Mouse (Mus musculus) intestine, embryonic 15.5 days (tissue): ENCODE measurements around the gene Dlg2. TPM values are rescaled to one million over a fixed set of nuclear protein-coding genes. Genes with fewer than 3 reads are reported as not detected.
"Not testable (repeated sequence)": the region's sequence is repeated elsewhere in the genome, so short reads cannot be mapped to it uniquely, and the experiment has no call there.

ENCODE experiments used
- ATAC-seq: fragments of 200-750 bp; cut with Nextera tagmentation; 2 replicates; pipeline ENCODE4 v1.8.0; 2017; ENCODE audit warnings: moderate TSS enrichment, moderate library complexity
- H3K27ac ChIP-seq: fragments of 300-500 bp; sonication (generic); 2 replicates; pipeline ENCODE4 v1.5.1; 2015; ENCODE audit warnings: mild to moderate bottlenecking, inconsistent platforms
- H3K27me3 ChIP-seq: fragments of 300-500 bp; sonication (generic); replicated peaks from 2 replicates; pipeline ENCODE4 v1.6.1; 2015; ENCODE audit warnings: inconsistent platforms
- H3K36me3 ChIP-seq: fragments of 300-500 bp; sonication (generic); 2 replicates; pipeline ENCODE4 v1.6.1; 2015; ENCODE audit warnings: inconsistent platforms
- H3K4me1 ChIP-seq: fragments of 300-500 bp; sonication (generic); replicated peaks from 2 replicates; pipeline ENCODE4 v1.6.1; 2015; ENCODE audit warnings: inconsistent platforms
- H3K4me2 ChIP-seq: fragments of 300-500 bp; sonication (generic); replicated peaks from 2 replicates; pipeline ENCODE4 v1.6.1; 2015; ENCODE audit warnings: mild to moderate bottlenecking, inconsistent platforms
- H3K4me3 ChIP-seq: fragments of 300-500 bp; sonication (generic); replicated peaks from 2 replicates; pipeline ENCODE4 v1.5.1; 2015; ENCODE audit warnings: inconsistent platforms
- H3K9ac ChIP-seq: fragments of 300-500 bp; sonication (generic); 2 replicates; pipeline ENCODE4 v1.6.1; 2015; ENCODE audit warnings: inconsistent platforms
- H3K9me3 ChIP-seq: fragments of 300-500 bp; sonication (generic); 2 replicates; pipeline ENCODE4 v1.6.1; 2016; ENCODE audit warnings: inconsistent platforms
- WGBS: fragments of 180-500 bp; shearing (Covaris S2); methylation state at CpG from one replicate; pipeline ENCODE4 v1.1.7; 2015; 5-methylcytosine and 5-hydroxymethylcytosine counted together
- polyA plus RNA-seq: library from polyadenylated mRNA; unstranded; fragments of >200 nt; fragmentation: Nextera tagmentation; extraction: Ambion mirVana; gene quantifications from 2 replicates; pipeline ENCODE4 v1.2.1, GENCODE M21; 2015

Dlg2 gene
- polyA plus RNA-seq, 1 experiment from 2014 or later = 4.8 TPM

DNA sequence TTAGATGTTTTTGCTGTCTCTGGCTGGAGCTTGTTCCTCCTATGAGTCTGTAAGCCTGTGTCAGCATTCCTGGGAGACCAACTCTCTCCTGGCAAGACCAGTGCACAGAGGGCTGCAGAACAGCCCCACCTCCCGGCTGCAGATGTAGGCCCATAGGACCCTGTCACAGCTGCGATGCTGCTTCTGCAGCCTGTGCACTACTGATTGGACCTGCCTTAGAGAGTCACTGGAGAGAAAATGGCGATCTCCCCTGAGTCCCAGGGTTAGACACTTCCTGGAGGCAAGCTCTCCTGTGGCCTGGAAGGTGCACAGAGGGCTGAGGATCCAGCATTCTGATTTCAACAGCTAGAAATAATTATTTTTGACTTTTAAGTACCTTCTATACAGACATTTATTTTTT, 257.6 kb downstream of the Dlg2 start:
- H3K36me3 ChIP-seq = no peaks in the 10 kb centered on the region
- no peaks in the 10 kb centered on the region for H3K4me1 ChIP-seq
- no peak overlapping the region for H3K4me3 ChIP-seq
- no peaks in the 10 kb centered on the region for H3K9me3 ChIP-seq
- H3K4me2 ChIP-seq = no peak overlapping the region
- H3K9ac ChIP-seq = no peak overlapping the region
- 58% methylated on average over 3 of the region's 3 CpGs for WGBS
- no peaks in the 10 kb centered on the region for H3K27me3 ChIP-seq
- no peak for ATAC-seq
- H3K27ac ChIP-seq = no peak overlapping the region

DNA sequence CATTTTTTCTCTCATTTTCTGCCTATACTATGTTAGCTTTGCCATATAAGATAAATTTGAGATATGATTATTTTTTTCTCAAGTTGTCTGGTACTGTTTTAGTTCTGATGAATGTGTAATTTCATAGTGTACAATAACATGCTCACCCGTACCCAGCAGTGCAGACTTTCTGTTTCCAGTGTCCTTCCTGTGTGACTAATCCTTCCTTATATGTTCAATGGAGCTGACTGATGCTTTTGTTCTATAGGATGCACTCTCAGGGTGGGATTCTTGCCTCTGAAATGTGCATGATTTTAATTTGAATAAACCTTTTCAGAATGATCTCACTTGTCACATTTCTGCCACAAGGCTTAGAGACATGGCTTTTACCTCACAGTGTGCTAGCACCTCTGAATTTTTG, 259.9 kb downstream of the Dlg2 start:
- Histone ChIP-seq H3K27ac (no peak overlapping the region), H3K9ac (no peak overlapping the region), H3K4me3 (no peak overlapping the region), H3K4me1 (no peaks in the 10 kb centered on the region), H3K36me3 (no peaks in the 10 kb centered on the region), H3K9me3 (no peaks in the 10 kb centered on the region), H3K27me3 (no peaks in the 10 kb centered on the region), H3K4me2 (no peak overlapping the region)
- no peak for ATAC-seq
- WGBS = 62% methylated on average over 1 of the region's 1 CpGs

DNA sequence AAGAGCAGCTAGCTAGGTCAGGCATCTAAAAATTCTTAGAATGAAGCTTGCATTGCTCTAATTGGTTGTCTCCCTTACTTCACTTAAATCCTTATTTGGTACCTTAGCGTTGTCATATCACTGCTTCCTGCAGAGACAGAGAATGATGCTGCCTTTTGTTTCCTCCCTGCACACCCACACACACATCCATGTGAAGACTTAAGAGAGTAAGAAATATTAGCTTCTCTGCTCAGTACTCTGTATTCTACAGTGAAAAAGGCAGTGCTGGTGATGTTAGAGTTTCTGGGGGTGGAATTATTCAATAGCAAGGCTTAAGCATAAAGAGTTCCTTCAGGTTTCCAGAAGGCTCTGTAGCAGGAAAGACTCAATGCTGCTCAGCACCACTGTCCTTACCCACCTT, 272.2 kb downstream of the Dlg2 start:
- Histone ChIP-seq H3K36me3 (no peaks in the 10 kb centered on the region), H3K4me3 (no peak overlapping the region), H3K4me2 (no peak overlapping the region), H3K27ac (no peak overlapping the region), H3K9me3 (no peaks in the 10 kb centered on the region), H3K27me3 (no peaks in the 10 kb centered on the region), H3K9ac (no peak overlapping the region), H3K4me1 (no peaks in the 10 kb centered on the region)
- ATAC-seq = no peak
- WGBS = 97% methylated on average over 1 of the region's 1 CpGs

DNA sequence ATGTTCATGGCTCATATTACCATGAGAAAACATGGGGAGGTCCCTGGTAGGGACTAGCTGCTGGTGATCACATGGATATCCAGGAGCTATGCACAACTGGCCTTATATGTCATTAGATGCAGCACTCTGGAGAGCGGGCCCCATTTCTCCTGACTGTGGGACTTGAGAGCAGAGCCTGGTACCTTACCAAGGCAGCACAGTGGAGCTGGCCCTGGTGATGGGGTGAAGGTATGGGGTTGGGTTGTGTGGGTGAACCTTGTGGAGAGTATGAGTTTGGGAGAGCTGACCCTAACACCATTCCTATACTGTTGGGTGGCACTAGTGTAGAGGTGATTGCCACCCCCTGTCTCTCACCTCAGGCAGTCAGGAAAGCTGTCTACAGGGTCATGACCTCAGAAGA, 311.5 kb downstream of the Dlg2 start:
- H3K36me3 ChIP-seq = no peaks in the 10 kb centered on the region
- ATAC-seq = no peak
- 96% methylated on average over 1 of the region's 1 CpGs for WGBS
- no peaks in the 10 kb centered on the region for H3K27me3 ChIP-seq
- H3K4me3 ChIP-seq = no peak overlapping the region
- H3K9ac ChIP-seq = no peak overlapping the region
- no peak overlapping the region for H3K27ac ChIP-seq
- no peaks in the 10 kb centered on the region for H3K9me3 ChIP-seq
- no peak overlapping the region for H3K4me2 ChIP-seq
- no peaks in the 10 kb centered on the region for H3K4me1 ChIP-seq

DNA sequence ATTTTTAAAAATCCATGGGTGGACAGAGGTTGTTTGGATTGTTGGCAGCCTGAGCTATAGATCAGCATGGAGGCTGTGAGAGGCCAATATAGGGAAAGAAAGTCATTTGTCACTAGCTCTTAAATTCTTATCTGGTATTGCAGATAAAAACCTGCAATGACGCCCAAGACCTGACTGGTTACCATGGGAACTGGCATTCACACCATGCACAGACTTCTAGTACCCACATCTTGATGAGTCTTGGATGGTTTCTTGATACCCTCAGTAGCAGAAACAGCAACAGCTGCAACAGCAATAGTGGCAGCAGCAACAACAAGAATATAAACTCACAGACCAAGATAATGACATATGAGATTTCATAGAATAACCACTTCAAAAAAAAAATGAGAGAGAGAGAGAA, 315.1 kb downstream of the Dlg2 start:
- H3K4me2 ChIP-seq = no peak overlapping the region
- H3K4me1 ChIP-seq = no peaks in the 10 kb centered on the region
- H3K27ac ChIP-seq = no peak overlapping the region
- WGBS = 45% methylated on average over 1 of the region's 1 CpGs
- no peak overlapping the region for H3K9ac ChIP-seq
- no peaks in the 10 kb centered on the region for H3K9me3 ChIP-seq
- H3K36me3 ChIP-seq = no peaks in the 10 kb centered on the region
- H3K4me3 ChIP-seq = no peak overlapping the region
- no peak for ATAC-seq
- H3K27me3 ChIP-seq = no peaks in the 10 kb centered on the region

GRCm38 (mm10) chr7:90825640-90826039, 349.2 kb downstream of the Dlg2 start:
- Histone ChIP-seq H3K27me3 (no peaks in the 10 kb centered on the region), H3K4me1 (no peaks in the 10 kb centered on the region), H3K27ac (no peak overlapping the region), H3K9me3 (no peaks in the 10 kb centered on the region), H3K36me3 (no peaks in the 10 kb centered on the region), H3K4me2 (no peak overlapping the region), H3K9ac (no peak overlapping the region), H3K4me3 (no peak overlapping the region)
- no peak for ATAC-seq
- WGBS = 81% methylated on average over 3 of the region's 3 CpGs

- H3K4me3 ChIP-seq = no peak overlapping the region
Observed at GRCm38 (mm10) chr7:90841276-90841675, 364.8 kb downstream of the Dlg2 start.

DNA sequence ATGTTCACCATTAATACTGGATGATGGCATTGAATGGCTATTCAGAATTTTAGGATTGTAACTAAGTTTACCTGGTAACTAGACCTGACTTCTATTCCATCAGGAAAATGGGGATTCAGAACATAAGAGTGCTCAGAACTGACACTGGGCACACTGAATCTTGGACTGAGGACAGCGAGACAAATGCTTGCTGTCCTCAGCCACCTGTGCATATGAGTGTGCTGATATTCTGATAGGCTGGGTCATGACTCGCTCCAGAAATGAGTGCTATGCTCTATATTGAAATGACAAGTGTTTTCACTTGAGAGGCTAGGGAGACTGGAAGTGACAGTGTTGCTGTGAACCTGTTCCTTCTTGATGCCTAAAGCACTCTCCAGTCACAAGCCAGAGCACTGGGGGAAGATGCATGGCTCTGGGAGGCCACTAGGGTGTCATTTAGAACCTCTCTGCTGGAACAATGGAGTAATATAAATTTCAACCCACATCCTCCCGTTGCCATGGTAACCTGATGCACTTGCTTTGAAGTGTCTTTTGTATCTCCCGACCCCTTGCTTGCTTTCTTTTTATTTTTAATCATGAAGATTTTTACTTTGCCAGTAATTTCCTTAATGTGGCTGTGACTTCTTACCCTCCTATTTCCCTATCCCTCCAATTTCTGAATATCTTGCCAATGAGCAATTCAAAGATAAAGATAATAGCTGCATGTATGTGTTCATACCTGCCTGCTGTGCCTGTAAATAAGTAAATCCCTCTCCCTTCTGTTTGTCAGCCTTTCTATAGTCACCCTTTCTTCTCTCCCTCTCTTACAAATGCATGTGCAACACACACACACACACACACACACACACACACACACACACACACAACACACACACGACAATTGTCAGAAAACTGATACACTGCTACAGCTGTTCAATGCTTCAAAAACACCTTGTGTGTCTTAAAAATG, 367.1 kb downstream of the Dlg2 start:
- H3K27ac ChIP-seq = no peak overlapping the region
- H3K4me3 ChIP-seq = no peak overlapping the region
- 66% methylated on average over 5 of the region's 5 CpGs for WGBS
- no peak for ATAC-seq
- H3K27me3 ChIP-seq = no peaks in the 10 kb centered on the region
- H3K4me2 ChIP-seq = no peak overlapping the region
- no peaks in the 10 kb centered on the region for H3K4me1 ChIP-seq
- no peaks in the 10 kb centered on the region for H3K9me3 ChIP-seq
- H3K9ac ChIP-seq = no peak overlapping the region
- H3K36me3 ChIP-seq = no peaks in the 10 kb centered on the region

More at GRCm38 (mm10) chr7:90841276-90841675, 364.8 kb downstream of the Dlg2 start:
- no peak overlapping the region for H3K9ac ChIP-seq
- H3K4me2 ChIP-seq = no peak overlapping the region
- no peak overlapping the region for H3K27ac ChIP-seq
- no peak for ATAC-seq
- H3K36me3 ChIP-seq = no peaks in the 10 kb centered on the region
- no peaks in the 10 kb centered on the region for H3K4me1 ChIP-seq
- H3K27me3 ChIP-seq = no peaks in the 10 kb centered on the region
- H3K9me3 ChIP-seq = no peaks in the 10 kb centered on the region
- WGBS = 65% methylated on average over 4 of the region's 4 CpGs

- H3K4me3 ChIP-seq, ATAC-seq, H3K27ac ChIP-seq, H3K9ac ChIP-seq, H3K9me3 ChIP-seq, H3K36me3 ChIP-seq, H3K4me2 ChIP-seq, H3K27me3 ChIP-seq, H3K4me1 ChIP-seq: not testable (repeated sequence)
- 62% methylated on average over 4 of the region's 4 CpGs for WGBS
Observed at GRCm38 (mm10) chr7:90876796-90877195, 400.3 kb downstream of the Dlg2 start.

- Histone ChIP-seq H3K4me3 (no peak overlapping the region), H3K4me1 (peaks cover 4% of the 10 kb centered on the region; the same call in 1 of the 2 replicates), H3K9ac (no peak overlapping the region), H3K36me3 (no peaks in the 10 kb centered on the region), H3K4me2 (no peak overlapping the region), H3K27me3 (no peaks in the 10 kb centered on the region), H3K27ac (no peak overlapping the region), H3K9me3 (no peaks in the 10 kb centered on the region)
- ATAC-seq = no peak
- WGBS = 44% methylated on average over 3 of the region's 3 CpGs
Observed at GRCm38 (mm10) chr7:90882740-90883139, 406.3 kb downstream of the Dlg2 start.

- peak overlapping the region; percentile 25 for H3K4me3 ChIP-seq
- ATAC-seq = no peak
- no peak overlapping the region for H3K27ac ChIP-seq
- no peaks in the 10 kb centered on the region for H3K27me3 ChIP-seq
- 1% methylated on average over 13 of the region's 13 CpGs for WGBS
- H3K4me1 ChIP-seq = peaks cover 4% of the 10 kb centered on the region; the same call in 1 of the 2 replicates
- H3K9ac ChIP-seq = no peak overlapping the region
- peak overlapping the region; percentile 79 for H3K4me2 ChIP-seq
- no peaks in the 10 kb centered on the region for H3K9me3 ChIP-seq
- H3K36me3 ChIP-seq = no peaks in the 10 kb centered on the region
Observed at GRCm38 (mm10) chr7:90886396-90887006, 410.0 kb downstream of the Dlg2 start.

DNA sequence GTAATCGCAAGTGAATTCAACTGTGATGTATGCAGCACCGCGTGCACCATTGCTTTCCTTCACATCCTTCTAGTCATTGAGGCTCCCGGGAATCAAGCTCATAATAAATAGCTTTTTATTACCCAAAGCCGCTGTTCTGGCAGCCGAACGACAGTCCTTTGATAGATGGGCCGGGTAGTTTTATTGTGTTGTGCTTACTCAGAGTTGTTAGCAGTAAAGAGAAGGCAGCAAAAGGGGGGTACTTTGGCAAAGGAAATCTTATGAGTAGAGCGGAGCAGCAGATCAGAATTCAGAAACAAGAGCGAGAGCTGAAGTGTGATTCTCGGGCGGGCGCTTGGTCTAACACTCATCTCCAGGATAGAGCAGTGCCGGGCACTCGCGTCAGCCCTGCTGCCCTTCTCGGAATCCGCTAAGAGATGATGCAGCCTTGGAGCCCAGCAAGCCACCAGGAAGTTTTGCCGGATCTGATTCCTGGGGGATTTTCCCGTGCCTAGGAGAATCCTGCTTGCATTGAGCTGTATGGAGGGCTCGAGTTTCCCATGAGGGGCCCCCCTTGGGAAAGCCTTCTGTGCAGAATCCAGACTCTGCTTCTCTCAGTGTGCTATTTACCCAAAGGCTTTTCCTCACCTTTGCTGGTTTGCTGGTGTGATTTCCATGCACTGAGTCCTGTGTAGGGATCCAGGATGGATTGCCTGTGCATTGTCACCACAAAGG, 410.7 kb downstream of the Dlg2 start:
- no peaks in the 10 kb centered on the region for H3K27me3 ChIP-seq
- no peaks in the 10 kb centered on the region for H3K9me3 ChIP-seq
- 0 out of 2 replicates have a peak overlapping the region, but pooled peaks have one; percentile 21 for H3K9ac ChIP-seq
- H3K27ac ChIP-seq = no peak overlapping the region
- peak overlapping the region; percentile 25 for H3K4me3 ChIP-seq
- peak; percentile 59 for ATAC-seq
- H3K4me1 ChIP-seq = peaks cover 4% of the 10 kb centered on the region; the same call in 1 of the 2 replicates
- 0% methylated on average over 21 of the region's 21 CpGs for WGBS
- H3K36me3 ChIP-seq = no peaks in the 10 kb centered on the region
- H3K4me2 ChIP-seq = peak overlapping the region; percentile 79
